Mouse (Mus musculus) lung, adult 10 weeks (tissue): ENCODE data around the gene Cnga4. TPM values are rescaled to one million over a fixed set of nuclear protein-coding genes. Genes with fewer than 3 reads are reported as not detected.

Experiments
- polyA plus RNA-seq: library from polyadenylated mRNA; stranded (reverse); fragments of 350-450 nt; fragmentation: Illumina TruSeq; extraction: RNeasy Lipid Tissue Mini Kit (QIAGEN cat#74804); gene quantifications from one replicate; pipeline ENCODE4 v1.2.3, GENCODE M21; 2014; ENCODE audit warnings: low read depth, low replicate concordance; ENCODE audit not compliant: insufficient read depth

Cnga4 gene
- not detected for polyA plus RNA-seq

DNA sequence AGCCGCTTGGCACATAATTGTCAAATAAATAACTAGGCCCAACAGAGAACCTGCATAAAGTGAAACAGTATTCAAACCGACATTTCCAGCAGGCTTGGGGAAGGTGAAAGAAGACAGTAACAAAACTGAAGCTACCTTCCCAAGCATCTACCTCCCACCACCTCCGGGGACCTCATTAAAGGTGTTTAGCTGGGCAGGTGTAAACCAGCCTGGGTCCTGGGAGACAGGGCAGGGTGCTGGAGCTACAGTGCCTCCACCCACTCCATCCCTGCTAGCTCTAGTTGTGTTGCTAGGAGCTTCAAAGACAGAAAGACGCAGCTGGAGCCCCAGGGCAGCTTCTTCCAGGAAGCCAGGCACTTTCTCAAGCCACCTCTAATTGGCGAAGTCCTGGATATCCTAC lies at the start of gene Cnga4:
Gene Cnga4, plus strand, starts transcription at position 301 of the 400 bp plus-strand sequence.

DNA sequence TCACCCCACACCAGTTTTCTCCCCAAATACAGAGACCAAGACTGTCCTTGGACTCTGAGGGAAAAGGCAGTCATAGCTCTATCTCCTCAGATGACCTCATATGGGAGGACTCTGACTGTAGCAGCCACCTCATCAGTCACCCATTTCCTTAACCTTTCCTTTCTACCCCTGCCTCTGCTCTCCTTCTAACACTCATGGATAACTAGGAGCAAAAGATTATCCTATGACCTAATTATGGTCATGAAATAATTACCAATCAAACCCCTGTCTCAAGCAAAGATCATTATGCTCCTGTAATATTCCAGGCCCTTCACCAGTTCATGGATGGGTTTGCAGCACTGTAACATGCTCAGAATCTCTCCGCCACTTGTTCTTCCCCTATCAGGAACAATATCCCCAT lies 36.4 kb upstream of the Cnga4 start, which contains the start of gene Olfr692:
Gene Olfr692, plus strand, starts transcription at position 301 of the 400 bp plus-strand sequence.

DNA sequence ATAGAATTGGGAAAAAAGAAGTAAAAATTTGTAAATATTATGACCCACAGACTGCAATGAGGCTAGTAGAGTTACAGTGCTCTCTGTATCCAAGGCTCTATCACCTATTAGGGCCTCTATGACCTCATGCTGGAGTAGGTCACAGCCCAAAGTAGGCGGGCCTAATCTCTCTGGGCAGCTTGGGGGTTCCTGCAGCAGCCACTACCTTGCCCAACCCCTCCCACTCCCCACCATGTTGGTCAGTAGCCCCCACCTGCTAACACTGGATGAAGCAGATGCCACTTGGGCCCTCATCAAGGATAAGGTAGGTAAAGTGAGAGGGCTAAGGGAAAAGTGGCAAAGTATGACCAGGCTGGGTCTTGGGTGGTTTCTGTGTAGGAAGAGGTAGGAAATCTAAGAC lies 29.5 kb upstream of the Cnga4 start, which contains the start of gene Gm5901:
Gene Gm5901, plus strand, starts transcription at position 173 of the 400 bp plus-strand sequence.

DNA sequence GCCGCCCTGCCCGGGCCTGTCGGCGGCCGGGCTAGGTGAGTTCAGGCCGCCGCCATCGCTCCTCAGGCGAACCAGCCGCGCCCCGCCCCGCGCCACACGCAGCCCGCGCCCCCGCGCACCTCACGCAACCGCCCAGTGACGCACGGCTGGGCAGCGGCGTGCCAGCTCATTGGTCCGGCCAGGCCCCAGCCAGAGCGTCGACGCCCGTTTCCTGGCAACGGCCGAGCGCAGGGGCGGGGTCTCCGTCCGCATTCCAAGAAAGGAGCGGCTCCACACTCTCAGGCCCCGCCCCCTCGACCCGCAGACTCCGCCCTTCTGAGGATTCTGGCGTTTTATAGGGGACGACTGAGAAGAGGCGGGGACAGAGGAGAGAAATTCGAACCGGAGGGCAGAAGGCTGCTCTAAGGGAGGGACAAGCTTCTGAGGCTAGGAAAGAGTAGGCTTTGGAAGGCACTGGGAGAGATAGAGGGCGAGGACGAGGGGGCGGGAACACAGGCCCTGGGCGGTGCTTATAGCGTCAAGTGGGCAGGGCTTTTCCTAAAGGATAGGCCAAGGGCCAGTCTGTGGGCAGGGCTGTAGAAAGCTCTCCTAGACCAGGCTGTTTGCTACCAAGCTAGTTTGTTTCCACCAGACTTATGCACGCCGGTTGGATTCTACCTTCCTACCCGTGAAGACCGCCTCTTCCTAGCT lies 4.3 kb upstream of the Cnga4 start, which contains the start of gene Fam160a2:
Gene Fam160a2, minus strand, starts transcription at position 120 of the 690 bp plus-strand sequence.

DNA sequence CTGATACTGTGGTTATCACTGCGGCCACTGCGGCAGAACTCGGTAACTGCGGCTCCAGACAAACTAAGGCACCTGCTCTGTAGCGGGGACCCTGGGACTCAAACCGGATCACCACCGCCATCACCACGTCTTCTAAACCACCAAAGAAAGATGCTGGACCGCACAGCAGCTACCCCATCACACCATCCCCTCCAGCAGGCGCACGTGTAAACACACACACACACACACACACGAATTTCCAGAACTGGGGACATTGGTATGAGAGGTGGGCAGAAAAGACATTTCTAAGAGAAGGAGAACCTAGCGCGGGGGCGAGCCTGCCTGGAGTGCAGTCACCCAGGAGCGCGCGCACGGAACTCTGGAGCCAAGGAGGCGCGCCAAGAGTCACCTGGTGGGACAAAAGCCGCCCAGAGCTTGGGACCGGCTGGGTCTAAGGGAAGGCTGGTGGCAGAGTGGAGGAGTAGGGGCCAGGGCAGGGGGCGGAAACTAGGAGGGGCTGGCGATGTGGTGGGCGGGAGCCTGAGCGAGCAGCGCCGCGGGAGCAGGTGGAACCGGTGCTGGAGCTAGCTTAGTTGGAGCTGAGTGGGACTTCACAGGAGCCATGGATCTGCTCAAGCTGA lies 21.2 kb downstream of the Cnga4 start, which contains the start of gene Cckbr:
Gene Cckbr, plus strand, starts transcription at position 308 of the 620 bp plus-strand sequence.

Other genes with a start within 250 kb of the Cnga4 start
- gene Olfr684, start 240.9 kb upstream of the Cnga4 start, polyA plus RNA-seq, result not detected
- not detected for gene Olfr685, start 218.6 kb upstream of the Cnga4 start, polyA plus RNA-seq
- not detected for gene Olfr686, start 197.1 kb upstream of the Cnga4 start, polyA plus RNA-seq
- not detected for gene Olfr688, start 116.5 kb upstream of the Cnga4 start, polyA plus RNA-seq
- gene Olfr689, start 93.4 kb upstream of the Cnga4 start, polyA plus RNA-seq, result not detected
- gene Olfr690, start 70.5 kb upstream of the Cnga4 start, polyA plus RNA-seq, result not detected
- not detected for gene Olfr691, start 62.3 kb upstream of the Cnga4 start, polyA plus RNA-seq
- not detected for gene Olfr692, start 36.3 kb upstream of the Cnga4 start, polyA plus RNA-seq
- not detected for gene Gm5901, start 29.5 kb upstream of the Cnga4 start, polyA plus RNA-seq
- gene Fam160a2, start 4.5 kb upstream of the Cnga4 start, polyA plus RNA-seq, result 12.5 TPM
- gene Cckbr, start 21.2 kb downstream of the Cnga4 start, polyA plus RNA-seq, result not detected
- 51.0 TPM for gene Cavin3, start 77.7 kb downstream of the Cnga4 start, polyA plus RNA-seq
- 50.9 TPM for gene Smpd1, start 149.8 kb downstream of the Cnga4 start, polyA plus RNA-seq
- gene Apbb1, start 177.1 kb downstream of the Cnga4 start, polyA plus RNA-seq, result 47.5 TPM
- gene Hpx, start 195.6 kb downstream of the Cnga4 start, polyA plus RNA-seq, result 1.7 TPM
- gene Trim3, start 229.0 kb downstream of the Cnga4 start, polyA plus RNA-seq, result 57.8 TPM
- 129 TPM for gene Timm10b, start 235.5 kb downstream of the Cnga4 start, polyA plus RNA-seq
- gene Arfip2, start 235.8 kb downstream of the Cnga4 start, polyA plus RNA-seq, result 29.0 TPM
- gene Gm45799, start 236.0 kb downstream of the Cnga4 start, polyA plus RNA-seq, result 16.7 TPM
- 0.89 TPM for gene Dnhd1, start 246.3 kb downstream of the Cnga4 start, polyA plus RNA-seq